Mouse (Mus musculus): ENCODE measurements around the gene Gm10413.
"Not testable (repeated sequence)": the region's sequence is repeated elsewhere in the genome, so short reads cannot be mapped to it uniquely, and the experiment has no call there.

Gene Gm10413

GRCm38 (mm10) chr14:3394793-3395192 is at the start of gene Gm10413:
TSS of gene Gm10413 (plus strand) at chr14:3395093.
- in situ Hi-C loops (cut with MboI), result not testable (repeated sequence)

DNA sequence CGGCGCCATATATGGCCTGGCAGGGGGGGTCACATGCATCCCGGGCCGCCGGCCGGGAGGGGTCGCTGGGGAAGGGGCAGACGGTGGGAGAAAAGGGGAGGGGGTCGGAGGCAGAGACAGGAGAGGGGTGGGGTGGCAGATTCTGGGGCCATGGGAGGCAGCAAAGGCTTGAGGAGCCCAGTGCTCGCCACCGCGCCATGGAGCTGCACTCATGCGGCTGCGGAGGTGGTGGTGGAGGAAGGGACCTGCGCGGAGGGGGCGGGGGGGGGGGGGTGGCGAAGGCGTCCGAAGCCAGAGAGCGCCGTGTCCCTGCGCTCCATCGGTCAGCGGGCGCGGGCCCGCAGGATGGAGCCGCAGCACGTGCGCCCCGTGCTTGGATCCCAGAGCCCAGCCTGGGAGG is 17.4 kb downstream of the Gm10413 start, which contains the start of gene Gm10409:
TSS of gene Gm10409 (plus strand) at position 301 of the 400 bp plus-strand sequence.
- in situ Hi-C loops (cut with MboI), result not testable (repeated sequence)

DNA sequence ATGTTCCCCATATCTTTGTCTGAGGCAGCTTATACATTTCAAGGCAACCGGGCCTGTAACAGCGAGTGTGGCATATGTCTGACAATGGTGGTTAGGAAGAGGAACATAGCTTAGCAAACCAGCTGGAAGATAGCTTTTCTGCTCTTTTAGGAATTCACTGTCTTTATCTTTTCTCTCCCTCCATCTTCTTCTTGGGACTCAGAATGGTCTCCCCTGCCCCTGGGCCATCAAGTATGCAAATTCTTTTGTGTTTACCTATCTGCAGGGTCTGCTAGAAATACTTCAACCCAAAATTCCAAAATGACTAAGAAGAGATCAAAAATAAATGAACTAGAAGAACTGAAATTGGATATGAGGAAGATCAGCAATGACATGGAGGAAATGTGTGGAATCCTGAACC is 32.9 kb downstream of the Gm10413 start, which contains the start of gene Gm3005:
TSS of gene Gm3005 (plus strand) at position 301 of the 400 bp plus-strand sequence.
- in situ Hi-C loops (cut with MboI), result not testable (repeated sequence)

DNA sequence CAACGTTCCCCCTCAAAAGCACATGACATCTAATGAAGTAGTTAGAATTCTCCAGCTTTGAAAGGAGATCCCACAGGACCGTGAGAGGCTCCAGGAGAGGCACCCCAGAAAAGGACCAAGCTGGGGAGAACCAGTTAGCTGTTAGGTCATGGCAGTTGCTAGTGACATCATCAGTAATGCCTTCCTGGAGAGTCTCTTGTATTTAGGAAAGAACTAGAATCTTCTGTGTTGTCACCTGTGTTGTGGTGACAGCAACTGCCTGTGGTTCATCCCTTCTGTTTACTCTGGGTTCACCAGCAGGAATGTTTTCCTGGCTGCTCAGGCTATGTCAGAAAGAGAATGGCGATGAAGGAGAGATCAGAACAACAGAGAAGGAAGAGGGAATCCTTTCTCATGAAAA is 54.2 kb downstream of the Gm10413 start, which contains the start of gene Gm10408:
TSS of gene Gm10408 (plus strand) at position 301 of the 400 bp plus-strand sequence.
- in situ Hi-C loops (cut with MboI), result not testable (repeated sequence)

All from mature B cell (primary cell).